Mouse (Mus musculus) heart, postnatal 25 days (tissue): ENCODE results near the gene As3mt. TPM values are rescaled to one million over a fixed set of nuclear protein-coding genes. Genes with fewer than 3 reads are reported as not detected.
"Not testable (repeated sequence)": the region's sequence is repeated elsewhere in the genome, so short reads cannot be mapped to it uniquely, and the experiment has no call there.

ENCODE experiments used
- DNase-seq: peaks from one replicate; pipeline ENCODE4 v3.0.0; 2022; ENCODE audit warnings: low spot score
- intact Hi-C: fragments of 180-260 bp; cut with DNase I; formaldehyde crosslinking; loops from one replicate; pipeline ENCODE4 v1.15.1; 2025
- total RNA-seq, 2 experiments: library from RNA; stranded (reverse); gene quantifications; 2 replicates each; pipeline ENCODE4 v1.2.3; 2021

As3mt gene
- total RNA-seq, 2 experiments from 2014 or later: 93.3 to 97.2 TPM

DNA sequence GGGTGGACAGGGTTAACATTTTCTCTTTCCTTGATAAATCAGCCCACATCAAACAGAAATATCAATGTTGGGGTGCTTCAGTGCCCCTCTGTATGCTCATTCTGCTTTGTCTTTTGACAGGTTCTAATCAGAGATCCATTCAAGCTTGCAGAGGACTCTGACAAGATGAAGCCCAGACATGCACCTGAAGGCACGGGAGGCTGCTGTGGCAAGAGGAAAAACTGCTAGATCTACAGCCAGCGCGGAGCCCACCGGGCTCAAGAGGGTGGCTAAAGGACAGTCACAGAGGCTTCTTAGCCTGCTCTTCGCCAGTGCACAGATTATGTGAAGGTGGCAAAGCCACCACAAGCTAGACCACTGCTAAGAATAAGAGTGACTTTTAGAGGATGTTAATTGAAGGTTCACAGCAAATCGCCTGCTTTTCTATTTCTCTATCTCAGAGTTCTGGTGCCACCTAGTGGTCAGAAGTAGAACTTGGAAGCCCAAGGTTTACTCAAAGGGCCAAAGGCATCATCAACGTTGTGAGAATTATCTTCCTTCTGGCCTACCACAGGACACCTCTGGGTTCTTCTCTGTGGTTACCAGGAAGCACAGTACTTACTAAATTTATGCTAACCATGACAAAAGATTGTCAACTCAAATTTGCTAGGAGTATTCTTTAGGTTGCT, 33.2 kb downstream of the As3mt start:
- DNase-seq: no peak

DNA sequence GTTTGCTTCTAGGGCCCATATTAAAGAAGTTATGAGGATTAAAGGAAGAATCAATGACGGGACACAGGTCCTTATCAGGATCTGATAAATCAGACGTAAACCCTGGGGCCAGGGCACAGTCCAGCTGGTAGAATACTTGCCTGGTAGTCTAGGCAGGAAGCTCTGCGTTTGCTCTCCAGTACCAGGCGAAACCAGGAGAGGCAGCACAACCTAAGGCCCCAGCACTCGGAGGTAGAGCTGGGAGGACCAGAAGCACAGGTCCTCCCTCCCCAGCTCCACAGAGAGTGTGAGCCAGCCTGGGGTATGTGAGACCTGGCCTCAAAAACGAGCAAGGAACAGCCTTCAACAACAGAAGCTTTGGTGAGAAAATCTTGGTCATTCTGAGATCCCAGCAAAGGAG, 34.3 kb downstream of the As3mt start:
- intact Hi-C loops: no loop called here
- DNase-seq: no peak

More for the DNA sequence above, 33.2 kb downstream of the As3mt start:
- intact Hi-C loops: loop anchor here (1.0 kb wide), 2 partner anchors 70 to 152 kb away; no protein-coding TSS in a partner anchor

DNA sequence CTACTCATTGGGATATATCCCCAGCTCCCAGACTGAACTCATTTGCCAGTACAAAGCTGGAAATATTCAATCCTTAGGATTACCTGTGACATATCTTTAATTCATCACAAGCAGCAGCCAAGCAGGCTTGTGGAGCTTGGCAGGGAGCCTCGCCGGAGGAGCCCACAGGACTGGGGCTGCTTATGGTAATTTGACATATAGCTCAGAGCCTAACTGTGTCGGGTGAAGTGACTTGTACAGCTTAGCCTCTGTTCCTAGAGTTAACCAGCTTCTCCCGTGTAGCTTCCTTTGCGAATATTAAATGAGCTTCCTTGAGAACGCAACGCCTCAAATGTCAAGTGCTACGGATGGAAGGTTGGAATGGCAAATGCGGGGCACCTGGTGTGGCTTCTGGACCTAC, 37.4 kb downstream of the As3mt start:
- DNase-seq: no peak
- intact Hi-C loops: no loop called here

DNA sequence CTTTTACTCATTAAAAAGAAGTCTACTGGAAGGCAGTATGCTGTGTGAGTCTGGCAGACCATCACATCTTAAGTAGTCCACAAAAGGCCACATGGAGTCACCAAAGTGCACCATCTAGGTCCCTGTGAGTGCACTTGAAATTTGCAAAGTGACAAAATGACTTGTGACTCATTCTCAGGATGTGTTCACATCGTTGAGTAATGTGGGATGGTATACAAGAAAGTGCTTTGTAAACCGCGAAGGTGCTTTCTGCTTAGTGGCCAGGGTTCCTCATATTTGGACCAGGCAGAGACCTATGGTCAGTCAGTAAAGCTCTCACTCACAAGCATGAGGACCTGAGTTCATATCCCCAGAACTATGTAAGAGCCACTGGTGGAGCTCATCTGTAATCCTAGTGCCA, 40.5 kb downstream of the As3mt start:
- intact Hi-C loops: no loop called here
- DNase-seq: no peak

DNA sequence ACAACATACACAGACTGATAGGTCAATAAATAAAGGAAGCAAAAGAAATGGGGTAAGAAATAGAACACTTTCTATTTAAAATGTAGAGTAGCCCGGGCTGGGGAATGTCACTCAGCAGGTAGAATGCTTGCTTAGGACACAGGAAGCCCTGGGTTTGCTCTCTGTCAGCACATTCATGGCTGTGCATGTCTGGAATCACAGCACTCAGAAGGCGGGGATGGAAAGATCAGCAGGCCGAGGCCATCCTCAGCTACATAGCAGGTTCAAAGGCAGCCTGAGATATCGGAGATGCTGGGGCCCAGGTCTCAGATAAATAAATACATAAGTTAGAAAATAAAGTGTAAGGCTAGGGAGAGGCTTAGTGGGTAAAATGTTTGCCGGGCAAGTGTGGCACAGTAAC, 45.0 kb downstream of the As3mt start:
- intact Hi-C loops: no loop called here
- no peak for DNase-seq

DNA sequence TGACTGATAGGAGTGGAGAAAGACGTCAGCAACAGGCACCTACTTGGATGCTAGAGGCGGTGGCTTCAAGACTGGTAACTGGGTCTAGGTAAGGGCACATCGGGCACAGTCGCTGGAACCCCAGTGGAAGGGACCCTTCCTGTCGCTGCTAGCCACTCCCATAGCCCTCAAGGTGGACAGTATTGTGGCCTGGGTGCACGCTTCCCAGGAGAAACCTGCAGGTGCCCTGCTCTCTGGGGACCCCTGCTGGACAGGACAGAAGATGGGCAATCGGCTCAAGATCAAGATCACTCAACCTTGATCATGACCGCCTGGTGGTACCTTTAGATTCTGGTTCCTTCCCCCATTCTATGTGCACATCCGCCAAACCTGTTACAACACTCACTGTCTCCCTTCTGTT, 47.8 kb downstream of the As3mt start:
- no peak for DNase-seq
- intact Hi-C loops: no loop called here

DNA sequence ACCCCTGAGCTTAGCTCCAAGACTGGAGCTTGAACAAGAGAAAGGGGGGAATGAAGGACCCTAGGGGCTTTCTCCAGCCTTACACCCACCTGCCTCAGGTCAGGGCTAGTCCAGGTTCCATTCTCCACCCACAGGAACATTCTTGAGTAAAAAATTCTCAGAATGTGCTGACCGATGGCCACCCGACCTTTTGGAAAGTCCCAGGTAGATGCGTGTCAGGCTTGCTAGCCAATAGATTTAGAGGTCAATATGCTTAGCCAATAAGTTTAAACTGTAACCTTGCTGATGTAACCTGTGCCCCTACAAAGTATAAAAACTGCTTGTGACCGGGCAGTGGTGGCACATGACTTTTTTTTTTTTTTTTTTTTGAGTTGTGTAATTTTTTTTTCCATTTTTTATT, 49.0 kb downstream of the As3mt start:
- intact Hi-C loops: no loop called here

DNA sequence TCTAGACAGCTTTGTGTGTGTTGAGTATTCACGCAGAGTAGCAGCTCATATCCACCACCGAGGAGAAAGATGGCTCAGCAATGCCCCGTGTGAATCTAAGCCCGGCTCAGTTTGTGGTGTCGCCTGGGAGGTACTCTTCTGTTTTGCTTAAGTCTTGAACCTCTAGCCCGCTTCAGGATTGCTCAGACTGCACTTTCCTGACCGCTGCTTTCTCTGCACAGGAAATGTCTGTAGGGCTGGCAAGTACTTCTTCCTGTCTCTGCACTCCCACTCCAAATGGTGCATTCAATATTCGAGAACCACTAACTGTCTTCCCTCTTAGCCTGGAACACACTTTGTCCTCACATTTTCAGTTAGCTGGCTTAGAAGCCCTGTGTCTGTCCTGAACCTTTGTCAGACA, 51.8 kb downstream of the As3mt start:
- no peak for DNase-seq

More for the DNA sequence above, 49.0 kb downstream of the As3mt start:
- DNase-seq: no peak

DNA sequence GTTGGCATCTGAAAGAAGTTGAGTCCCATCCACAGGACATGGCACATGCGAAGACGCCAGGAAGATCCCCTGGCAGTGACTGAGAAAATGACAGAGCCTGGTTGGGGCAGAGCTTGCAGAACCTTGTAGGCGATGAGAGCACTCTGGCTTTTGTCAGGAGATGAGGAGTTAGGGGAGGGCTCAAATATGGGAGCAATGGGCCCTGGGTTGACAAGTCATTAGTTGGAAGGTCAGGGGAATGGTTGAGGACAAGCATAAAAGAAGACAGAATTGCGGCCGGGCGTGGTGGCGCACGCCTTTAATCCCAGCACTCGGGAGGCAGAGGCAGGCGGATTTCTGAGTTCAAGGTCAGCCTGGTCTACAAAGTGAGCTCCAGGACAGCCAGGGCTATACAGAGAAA, 52.7 kb downstream of the As3mt start:
- intact Hi-C loops: loop anchor here (1.0 kb wide), 2 partner anchors 109 to 231 kb away; no protein-coding TSS in a partner anchor
- not testable (repeated sequence) for DNase-seq

More for the DNA sequence above, 51.8 kb downstream of the As3mt start:
- intact Hi-C loops: no loop called here

DNA sequence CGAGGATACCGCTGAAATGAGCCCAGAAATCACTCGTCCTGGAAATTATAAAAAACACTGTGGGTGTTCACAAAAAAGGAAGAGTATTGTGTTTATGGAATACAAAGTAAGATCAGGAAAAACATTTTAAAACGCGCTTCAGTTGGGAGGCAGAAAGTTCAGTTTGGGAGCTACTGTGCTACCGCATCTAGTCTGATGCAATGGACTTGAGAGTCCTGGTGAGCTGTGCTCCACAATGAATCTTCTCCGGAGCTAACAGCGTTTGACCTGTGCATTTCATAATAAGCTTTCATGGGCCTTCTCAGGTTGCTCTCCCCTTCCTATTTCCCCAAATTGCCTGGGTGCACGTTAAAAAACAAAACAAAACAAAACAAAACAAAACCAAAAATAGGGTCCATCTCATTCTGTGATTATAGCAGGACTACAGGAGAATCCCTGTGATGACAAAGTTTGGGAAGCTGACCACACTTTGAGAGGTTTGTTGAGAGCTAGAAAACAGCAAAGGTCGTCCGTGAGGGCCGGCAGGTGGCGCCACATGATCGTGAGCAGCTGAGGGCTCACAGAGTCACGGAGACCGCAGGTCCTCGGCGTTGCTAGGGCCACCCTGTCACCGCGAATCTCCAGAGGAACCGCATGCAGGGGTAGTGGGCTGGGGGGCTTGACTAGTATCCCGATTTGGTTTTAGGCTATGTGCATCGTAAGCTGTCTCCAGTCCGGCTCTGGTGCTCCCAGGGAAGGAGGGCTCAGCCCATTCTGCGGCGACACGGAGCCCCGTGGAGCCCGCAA, 53.3 kb downstream of the As3mt start:
- intact Hi-C loops: loop anchor here (1.0 kb wide), 2 partner anchors 109 to 231 kb away; no protein-coding TSS in a partner anchor

DNA sequence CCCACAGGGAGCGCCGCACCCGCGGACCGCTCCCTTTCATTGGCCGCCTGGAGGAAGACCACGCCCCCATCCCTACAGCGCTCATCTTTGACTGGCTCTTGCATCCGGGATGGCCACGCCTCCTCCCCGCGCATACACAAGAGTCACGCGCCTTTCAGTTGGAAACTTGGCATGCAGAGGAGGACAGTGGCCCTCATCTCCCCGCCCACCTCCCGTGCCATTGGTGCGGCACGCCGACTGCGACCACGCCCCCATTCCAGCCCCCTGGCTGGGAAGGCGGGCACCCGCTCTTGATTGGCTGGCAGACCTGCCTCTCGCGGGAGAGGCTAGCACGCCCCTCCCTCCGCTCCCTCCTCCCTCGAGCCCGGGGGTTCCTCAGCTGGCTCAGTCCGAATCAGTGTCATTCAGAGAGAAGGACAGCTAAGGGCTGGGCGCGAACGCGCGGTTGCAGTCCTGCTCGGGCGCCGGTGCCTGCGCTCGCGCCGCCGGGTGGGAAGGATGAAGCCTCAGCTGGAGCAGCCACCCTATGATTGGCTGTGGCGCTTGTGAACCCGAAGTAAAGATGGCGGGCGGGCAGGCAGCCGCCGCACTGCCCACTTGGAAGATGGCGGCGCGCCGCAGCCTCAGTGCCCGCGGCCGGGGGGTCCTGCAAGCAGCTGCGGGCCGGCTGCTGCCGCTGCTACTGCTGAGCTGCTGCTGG, 54.1 kb downstream of the As3mt start, which contains the start of gene Cnnm2:
Cnnm2 (plus strand) TSS at position 350 of the 700 bp plus-strand sequence.
- peak; percentile 100 for DNase-seq
- intact Hi-C loops: no loop called here

More for the DNA sequence above, 53.3 kb downstream of the As3mt start:
- peak; percentile 70 for DNase-seq

DNA sequence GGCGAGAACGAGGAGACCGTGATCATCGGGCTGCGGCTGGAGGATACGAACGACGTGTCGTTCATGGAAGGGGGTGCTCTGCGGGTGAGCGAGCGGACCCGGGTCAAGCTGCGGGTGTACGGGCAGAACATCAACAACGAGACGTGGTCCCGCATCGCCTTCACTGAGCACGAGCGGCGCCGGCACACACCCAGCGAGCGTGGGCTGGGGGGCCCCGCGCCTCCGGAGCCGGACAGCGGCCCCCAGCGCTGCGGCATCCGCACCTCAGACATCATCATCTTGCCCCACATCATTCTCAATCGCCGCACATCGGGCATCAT, 54.7 kb downstream of the As3mt start:
- intact Hi-C loops: no loop called here
- no peak for DNase-seq

DNA sequence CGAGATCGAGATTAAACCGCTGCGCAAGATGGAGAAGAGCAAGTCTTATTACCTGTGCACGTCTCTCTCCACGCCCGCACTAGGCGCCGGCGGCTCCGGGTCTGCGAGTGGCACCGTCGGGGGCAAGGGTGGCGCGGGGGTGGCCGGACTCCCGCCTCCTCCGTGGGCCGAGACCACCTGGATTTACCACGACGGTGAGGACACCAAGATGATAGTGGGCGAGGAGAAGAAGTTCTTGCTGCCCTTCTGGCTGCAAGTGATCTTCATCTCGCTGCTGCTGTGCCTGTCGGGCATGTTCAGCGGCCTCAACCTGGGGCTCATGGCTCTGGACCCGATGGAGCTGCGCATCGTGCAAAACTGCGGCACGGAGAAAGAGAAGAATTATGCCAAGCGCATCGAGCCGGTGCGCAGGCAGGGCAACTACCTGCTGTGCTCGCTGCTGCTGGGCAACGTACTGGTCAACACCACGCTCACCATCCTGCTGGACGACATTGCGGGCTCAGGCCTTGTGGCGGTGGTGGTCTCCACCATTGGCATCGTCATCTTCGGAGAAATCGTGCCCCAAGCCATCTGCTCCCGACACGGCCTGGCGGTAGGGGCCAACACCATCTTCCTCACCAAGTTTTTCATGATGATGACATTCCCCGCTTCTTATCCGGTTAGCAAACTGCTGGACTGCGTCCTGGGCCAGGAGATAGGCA, 55.2 kb downstream of the As3mt start:
- DNase-seq: no peak
- intact Hi-C loops: no loop called here

DNA sequence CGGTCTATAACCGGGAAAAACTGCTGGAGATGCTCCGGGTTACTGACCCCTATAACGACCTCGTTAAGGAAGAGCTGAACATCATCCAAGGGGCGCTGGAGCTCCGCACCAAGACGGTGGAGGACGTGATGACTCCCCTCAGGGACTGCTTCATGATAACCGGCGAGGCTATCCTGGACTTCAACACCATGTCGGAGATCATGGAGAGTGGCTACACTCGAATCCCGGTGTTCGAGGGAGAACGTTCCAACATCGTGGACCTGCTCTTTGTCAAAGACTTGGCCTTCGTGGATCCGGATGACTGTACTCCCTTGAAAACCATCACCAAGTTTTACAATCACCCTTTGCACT, 55.7 kb downstream of the As3mt start:
- intact Hi-C loops: no loop called here
- no peak for DNase-seq

DNA sequence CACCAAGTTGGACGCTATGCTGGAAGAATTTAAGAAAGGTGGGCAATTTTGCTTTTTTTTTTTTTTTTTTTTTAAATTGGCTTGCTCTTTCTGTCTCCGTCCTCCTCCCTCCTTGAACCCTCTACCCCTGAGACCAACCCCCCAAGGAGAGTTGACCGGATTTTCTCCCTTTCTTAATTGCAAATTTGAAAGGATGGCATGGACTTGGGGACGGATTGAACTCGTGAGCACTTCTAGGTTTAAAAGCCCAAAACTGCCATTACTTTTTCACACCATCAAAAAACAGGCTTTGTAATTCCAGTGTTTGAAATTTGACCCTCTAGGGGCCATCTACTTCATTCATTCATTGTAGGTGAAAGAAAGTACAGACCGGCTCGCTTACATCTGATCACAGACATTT, 56.1 kb downstream of the As3mt start:
- no peak for DNase-seq
- intact Hi-C loops: no loop called here

DNA sequence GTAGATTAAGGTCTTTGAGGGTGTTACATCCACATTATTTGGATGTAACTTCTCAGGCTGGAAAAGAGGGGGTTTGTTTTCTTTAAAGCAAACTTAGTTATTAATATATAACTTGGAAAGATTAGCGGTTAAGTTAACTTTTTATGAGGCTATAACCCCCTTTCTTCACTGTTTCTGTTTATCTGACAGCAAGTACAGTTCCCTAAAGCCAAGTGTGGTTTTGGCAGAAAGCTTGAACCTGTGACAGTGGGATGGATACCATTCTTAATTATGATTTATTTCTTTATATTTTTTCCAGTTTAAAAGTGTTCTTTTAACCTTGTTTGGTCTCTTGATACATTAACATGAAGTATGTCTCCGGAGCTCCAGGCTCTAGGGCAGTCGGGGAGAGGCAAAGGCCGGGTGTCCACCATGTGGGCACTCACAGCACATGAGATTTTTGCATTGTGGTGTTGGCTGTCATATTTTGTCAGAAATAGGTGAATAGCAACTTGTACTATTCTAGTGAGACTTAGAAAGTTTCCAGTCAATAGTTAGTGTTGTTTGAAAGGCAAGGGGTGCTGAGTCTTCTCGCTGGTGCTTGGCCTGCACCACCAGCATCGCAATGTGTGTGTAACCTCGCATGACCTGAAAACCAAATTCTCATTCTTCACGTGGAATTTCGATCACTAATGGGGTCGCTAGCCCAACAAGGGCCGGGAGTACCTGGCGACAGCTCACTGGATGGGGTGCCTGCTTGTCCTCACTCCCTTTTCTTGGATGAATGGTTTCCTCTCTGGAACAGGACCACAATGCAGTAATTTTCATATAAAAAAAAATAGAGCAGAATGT, 56.9 kb downstream of the As3mt start:
- intact Hi-C loops: no loop called here
- DNase-seq: no peak

DNA sequence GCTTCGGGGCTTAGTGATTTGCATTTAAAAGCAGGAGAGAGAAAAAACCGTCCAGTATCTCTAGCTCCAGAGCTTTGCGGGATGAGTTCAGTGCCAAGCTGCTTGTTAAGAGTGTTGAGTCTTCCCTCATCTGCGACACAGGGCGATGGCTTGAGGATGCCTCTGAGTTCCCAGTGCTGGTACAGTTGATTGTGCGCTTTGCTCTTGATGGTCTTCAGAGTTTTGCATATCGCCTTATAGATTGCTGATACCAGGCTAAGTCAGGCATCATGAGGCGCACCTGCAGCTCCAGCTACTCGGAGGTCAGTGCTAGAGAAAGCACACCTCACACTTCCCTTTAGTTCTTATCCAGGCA, 57.5 kb downstream of the As3mt start:
- intact Hi-C loops: no loop called here
- DNase-seq: no peak

DNA sequence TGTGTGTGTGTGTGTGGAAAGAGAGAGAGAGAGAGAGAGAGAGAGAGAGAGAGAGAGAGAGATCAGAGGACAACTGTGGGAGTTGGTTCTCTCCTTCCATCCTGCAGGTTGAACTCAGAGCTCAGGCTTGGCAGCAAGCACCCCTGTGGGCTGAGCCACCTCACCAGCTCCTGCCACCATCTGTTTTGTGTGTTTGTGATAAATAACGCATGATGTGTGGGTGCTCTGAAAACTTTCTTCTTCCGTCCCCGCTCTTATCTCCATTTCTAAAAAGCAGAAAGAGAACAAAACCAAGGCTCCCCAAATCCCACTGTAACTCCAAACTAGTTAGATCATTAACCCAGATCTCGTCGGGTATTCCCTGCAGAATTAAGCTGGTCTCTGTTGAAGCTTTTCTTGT, 58.9 kb downstream of the As3mt start:
- DNase-seq: no peak
- intact Hi-C loops: no loop called here

DNA sequence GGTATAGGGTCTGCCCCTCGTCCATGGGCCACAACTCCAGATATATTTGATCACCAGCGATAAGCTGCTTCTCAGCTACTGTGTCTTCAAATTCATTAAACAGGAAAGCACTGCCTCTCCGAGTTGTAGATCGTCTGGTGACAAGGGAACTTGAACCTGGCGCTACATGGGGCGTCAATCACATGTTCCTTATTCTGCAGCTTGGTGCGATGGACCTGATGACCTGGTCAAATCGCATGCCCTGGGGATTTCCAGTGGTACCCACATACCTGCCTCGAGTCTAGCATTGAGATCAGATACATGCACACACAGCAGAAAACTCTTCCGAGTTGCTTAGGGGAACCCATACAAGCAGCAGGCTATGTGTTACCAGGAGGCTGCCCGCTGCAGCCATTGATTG, 62.5 kb downstream of the As3mt start:
- intact Hi-C loops: no loop called here
- DNase-seq: no peak

DNA sequence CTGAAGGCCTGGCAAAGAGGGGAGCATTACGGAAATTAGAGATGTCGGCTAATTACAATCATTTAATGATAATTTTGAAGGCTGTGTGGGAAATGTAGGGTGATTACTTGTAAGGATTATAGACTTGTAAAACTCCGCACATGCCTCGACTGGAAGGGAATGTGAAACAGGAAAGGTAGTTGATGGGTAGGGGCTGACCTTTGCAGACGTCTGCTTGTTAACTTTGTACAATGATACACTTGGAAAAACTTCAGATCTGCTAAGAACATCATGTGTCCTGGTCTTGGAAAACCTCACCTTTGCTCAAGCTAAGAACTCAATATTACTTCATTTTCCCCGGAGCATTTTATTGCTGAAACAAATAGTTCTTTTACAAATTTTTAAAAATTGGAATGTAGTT, 64.5 kb downstream of the As3mt start:
- DNase-seq: no peak
- intact Hi-C loops: no loop called here
